Mouse (Mus musculus): ENCODE data around the gene Hivep3.

GRCm38 (mm10) chr4:120022392-120022791 is 288.8 kb downstream of the Hivep3 start:
- TF ChIP-seq TCF12 (IDR thresholded peaks at IDR 0.05; ENCODE audit: insufficient read depth, poor library complexity, severe bottlenecking) = no peak
- no peak for TF ChIP-seq POLR2A (IDR thresholded peaks at IDR 0.05; ENCODE audit: insufficient read length, low read depth)
- no peak for TF ChIP-seq E2F4 (IDR thresholded peaks at IDR 0.05; ENCODE audit: insufficient read depth)
- no peak for TF ChIP-seq MYOD1 (IDR thresholded peaks at IDR 0.05; ENCODE audit: control insufficient read depth in 1 of 3, insufficient read length in 2 of 3, low read depth in 2 of 3)
- no peak for TF ChIP-seq SRF (IDR thresholded peaks at IDR 0.05; ENCODE audit: control insufficient read depth, insufficient read length, low read depth)
- TF ChIP-seq CEBPB (IDR thresholded peaks at IDR 0.05; ENCODE audit: insufficient read depth, poor library complexity, severe bottlenecking) = no peak
- no peak for TF ChIP-seq MYOG (IDR thresholded peaks at IDR 0.05; ENCODE audit: control insufficient read depth in 1 of 3, insufficient read depth in 1 of 3, insufficient read length in 2 of 3, low read depth in 2 of 3)
- no peak for TF ChIP-seq USF1 (IDR thresholded peaks at IDR 0.05; ENCODE audit: low read depth)
- no peak for TF ChIP-seq REST (IDR thresholded peaks at IDR 0.05; ENCODE audit: insufficient read depth, insufficient read length)
- no peak for TF ChIP-seq POLR2AphosphoS2 (IDR thresholded peaks at IDR 0.05; ENCODE audit: insufficient read length, low read depth)
- no peak for TF ChIP-seq MAX (IDR thresholded peaks at IDR 0.05; ENCODE audit: low read depth)

All from myocyte (in vitro differentiated cells).